Mouse (Mus musculus) kidney, adult 2 months (tissue): Measurements from ENCODE around the gene H2-Ab1.

ENCODE experiments used
- CTCF ChIP-seq: fragments of 200-500 bp; conservative IDR thresholded peaks from 2 replicates; pipeline ENCODE4 v1.5.1; 2011; ENCODE audit warnings: low read depth, mild to moderate bottlenecking, control low read depth, low read length, moderate library complexity, mixed read lengths; ENCODE audit not compliant: insufficient read depth, insufficient read length
- POLR2A ChIP-seq: fragments of 200-500 bp; IDR thresholded peaks from one replicate; pipeline ENCODE4 v1.6.1; 2011; ENCODE audit warnings: low read depth, low read length, control low read depth

GRCm38 (mm10) chr17:34307216-34307615 lies 49.7 kb downstream of the H2-Ab1 start:
- no peak for TF ChIP-seq POLR2A
- TF ChIP-seq CTCF: no peak
